Mouse (Mus musculus) embryo, embryonic 11.5 days (tissue): ENCODE results near the gene Srsf2.
A peak's percentile ranks its signal among the peaks of the same experiment; 100 is the strongest.

Experiments
- DNase-seq: peaks from one replicate; pipeline ENCODE4 v3.0.0-alpha.2; 2012; ENCODE audit warnings: low read depth, low spot score

Srsf2 gene

DNA sequence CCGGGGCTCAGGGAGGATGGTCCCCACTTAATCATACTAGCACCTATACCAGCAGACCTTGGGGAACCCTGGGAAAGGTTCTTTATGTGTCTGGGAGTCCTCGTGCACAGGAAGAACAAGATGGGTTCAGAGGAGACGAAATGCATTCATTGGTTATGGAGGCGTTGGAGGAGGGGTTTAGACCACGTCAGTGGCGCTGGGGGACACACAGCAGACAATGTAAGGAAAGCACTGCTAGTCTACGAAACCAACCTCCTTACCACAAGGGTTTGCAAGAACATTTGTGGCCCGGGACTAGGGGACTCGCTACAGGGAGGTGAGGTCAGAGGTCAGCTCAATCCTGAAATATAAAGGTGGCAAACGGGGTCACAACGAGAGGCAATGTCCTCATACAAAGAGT, 42.4 kb downstream of the Srsf2 start:
- DNase-seq: no peak

- no peak for DNase-seq
Measured at GRCm38 (mm10) chr11:116809520-116809919, 43.4 kb downstream of the Srsf2 start.

DNA sequence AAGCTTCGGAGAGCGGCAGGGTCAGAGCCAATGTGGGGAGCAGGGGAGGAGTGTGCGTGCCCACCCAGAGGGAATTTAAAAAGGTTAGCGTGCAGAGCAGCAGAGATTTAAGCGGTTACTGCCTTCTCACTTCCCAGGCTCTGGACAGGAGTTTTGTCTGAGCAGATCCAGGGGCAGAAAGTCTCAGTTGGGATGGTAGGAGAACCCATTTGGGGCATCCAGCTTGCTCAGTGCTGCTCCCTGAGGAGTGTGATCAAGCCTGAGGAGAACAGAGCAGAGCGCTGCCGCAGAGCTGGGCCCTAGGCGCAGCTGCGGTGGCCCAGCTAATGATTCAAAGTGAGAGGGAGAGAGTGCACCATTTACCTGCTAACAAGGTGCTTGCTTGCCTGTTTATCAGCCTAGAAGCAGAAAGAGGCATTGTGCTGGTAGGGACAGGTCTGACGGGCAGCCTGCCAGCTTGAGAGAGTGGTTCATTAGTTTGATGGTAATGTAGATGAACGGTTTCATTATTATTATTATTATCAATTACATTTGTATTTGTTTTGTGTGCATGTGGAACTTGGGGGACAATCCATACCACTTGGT, 44.0 kb downstream of the Srsf2 start:
- DNase-seq: no peak

- DNase-seq: peak; percentile 74
Measured at GRCm38 (mm10) chr11:116807938-116808606, 44.8 kb downstream of the Srsf2 start.

- DNase-seq: no peak
Measured at GRCm38 (mm10) chr11:116807526-116807925, 45.4 kb downstream of the Srsf2 start.

GRCm38 (mm10) chr11:116807116-116807515, 45.8 kb downstream of the Srsf2 start:
- no peak for DNase-seq

- DNase-seq: no peak
Measured at GRCm38 (mm10) chr11:116806136-116807071, 46.5 kb downstream of the Srsf2 start.

GRCm38 (mm10) chr11:116802709-116803108, 50.2 kb downstream of the Srsf2 start:
- DNase-seq: no peak

DNA sequence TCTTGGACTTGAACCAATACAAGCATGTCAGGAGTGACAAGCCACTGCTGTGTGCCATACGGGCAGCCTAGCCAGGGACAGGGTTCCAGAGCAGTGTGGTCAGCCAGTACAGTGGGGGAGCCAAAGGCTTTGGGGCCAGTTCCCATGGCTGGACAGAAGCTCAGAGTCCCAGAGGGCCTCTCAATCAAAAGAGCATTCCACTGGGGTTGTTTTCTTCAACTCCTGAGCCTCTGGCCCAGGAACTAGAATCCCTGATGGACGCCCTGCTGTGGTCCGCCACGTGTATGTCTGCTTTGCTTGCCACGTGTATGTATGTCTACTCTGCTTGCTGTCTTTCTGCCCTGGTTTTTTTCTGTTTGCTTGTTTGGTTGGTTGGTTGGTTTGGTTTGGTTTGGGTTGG, 51.8 kb downstream of the Srsf2 start:
- no peak for DNase-seq
